Mouse (Mus musculus): ENCODE measurements around the gene Umad1.

Umad1 gene

DNA sequence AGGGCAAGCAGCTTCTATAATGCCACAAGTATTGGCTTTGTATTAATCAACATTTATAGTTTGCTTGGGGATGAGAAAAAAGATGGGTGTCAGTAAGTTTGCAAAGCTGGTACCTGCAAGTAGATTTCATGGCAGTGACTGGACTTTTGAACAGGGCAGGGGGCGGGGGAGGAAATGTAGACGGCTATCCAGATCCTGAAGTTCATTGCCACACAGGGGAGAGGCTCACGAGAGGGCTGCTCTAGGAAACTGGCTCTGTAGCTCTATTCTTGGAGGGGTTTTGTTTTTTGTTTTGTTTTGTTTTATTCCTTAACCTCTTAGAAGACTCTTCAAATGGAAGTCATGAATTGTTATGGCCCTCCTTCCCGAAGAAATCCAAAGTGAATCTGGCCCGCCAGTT is 162.3 kb downstream of the Umad1 start:
- DNase-seq = no peak

DNA sequence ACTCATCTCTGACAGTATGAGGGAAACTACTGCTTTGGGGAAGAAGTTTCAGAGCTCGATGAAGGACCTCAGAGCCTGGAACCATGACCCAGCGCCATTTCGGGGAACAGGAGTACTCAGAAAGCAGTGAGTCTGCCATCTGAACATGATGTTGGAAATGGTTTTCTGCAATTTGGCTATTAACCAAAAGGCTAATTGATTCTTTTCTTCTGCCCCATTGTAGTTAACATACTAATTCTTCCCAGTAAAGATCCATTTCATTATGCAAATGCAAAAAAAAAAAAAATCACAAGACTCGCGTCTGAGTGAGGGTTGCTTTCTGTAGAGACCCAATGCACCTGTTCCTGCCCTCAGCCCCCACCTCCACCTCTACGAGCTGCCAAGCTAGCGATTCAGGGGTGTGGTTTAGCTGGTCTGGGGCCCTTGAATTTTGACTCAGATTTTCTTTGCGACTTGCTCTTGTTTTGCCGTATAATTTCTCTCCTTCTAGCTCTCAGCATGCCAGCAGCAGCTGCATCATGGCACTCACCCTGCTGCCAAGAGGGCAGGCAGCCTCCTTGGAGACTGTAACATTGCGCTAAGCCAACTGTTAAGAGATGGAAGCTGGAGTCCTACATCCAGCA is 163.0 kb downstream of the Umad1 start:
- DNase-seq = no peak

GRCm38 (mm10) chr6:8423142-8423541 is 164.1 kb downstream of the Umad1 start:
- no peak for DNase-seq

DNA sequence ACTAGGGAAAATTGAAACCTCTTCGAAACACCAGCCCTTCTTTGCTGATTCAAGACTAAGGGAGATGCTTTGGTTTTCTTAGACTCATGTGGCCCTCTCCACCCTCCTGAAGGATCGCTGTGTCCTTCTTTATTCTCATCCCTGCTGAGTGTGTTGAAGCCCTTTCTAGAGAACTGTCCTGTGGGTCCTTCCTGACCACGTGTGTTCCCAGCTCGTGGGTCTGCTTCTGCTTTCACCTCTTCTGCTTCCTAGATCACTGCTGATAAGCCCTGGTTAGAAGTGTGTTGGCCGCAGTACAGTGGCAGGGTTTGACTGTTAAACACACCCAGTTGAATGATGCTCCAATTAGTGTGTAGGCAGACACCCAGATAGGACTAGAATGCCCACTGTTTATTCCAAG is 168.6 kb downstream of the Umad1 start:
- no peak for DNase-seq

- DNase-seq = no peak
These were observed 171.6 kb downstream of the Umad1 start for GRCm38 (mm10) chr6:8430610-8431234.

DNA sequence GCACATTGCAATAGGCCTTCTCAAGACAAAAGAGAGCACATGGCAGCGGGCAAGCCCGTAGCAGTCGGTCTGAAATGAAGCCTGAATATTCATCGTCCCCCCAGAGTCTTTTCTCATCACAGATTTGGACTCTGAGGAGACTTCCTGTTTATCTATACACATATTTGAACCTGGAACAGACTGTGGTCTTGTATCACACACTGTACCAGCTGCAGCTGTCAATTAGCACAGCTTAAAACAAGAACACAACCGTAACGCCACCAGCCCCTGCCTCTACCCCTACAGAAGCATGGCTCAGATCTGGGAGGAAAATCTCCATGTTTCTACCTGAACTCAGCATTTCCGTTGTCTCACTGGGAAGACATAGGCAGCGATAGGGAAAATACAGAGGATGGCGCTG is 174.1 kb downstream of the Umad1 start:
- DNase-seq = no peak

DNA sequence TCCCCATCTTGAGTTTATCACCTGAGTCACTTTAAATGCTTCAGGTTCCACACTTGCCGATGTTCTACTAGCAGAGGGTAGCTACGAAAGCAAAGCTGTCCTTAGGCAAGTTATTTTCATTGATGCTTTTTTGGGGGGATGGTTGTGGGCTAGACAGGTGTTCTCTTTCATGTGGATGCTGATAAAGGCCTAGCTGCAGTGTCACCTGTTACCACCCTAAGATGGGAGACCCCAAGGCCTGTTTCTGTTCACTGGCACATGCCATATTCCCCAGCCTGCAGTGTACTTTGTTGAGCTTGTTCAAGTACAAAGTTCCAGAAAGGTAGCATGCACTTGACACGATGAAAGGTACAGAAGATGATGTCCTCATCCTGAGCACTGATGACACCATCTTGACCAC is 178.8 kb downstream of the Umad1 start:
- DNase-seq = no peak

- no peak for DNase-seq
These were observed 182.7 kb downstream of the Umad1 start for GRCm38 (mm10) chr6:8441814-8442213.

GRCm38 (mm10) chr6:8446786-8447185 is 187.7 kb downstream of the Umad1 start:
- DNase-seq = no peak

GRCm38 (mm10) chr6:8455599-8455998 is 196.5 kb downstream of the Umad1 start:
- no peak for DNase-seq

DNA sequence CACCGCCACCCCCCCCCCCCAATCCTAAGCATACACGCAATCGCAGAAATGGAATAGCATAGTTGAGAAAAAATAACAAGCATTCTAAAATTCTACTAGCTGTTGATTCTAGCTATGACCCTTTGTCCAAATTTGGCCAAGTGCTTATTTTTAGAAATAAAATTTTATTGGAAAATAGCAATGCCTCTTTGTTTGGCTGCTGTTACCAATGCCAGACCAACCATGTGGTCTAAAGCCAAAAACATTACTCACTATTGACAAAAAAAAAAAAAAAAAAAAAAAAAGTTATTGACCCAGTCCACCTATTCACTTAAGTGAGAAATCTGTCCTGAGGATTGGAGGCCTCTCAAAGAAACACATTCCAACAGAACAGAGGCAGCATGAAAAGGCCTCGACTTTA is 199.5 kb downstream of the Umad1 start:
- DNase-seq = no peak

GRCm38 (mm10) chr6:8462447-8462846 is 203.4 kb downstream of the Umad1 start:
- no peak for DNase-seq

GRCm38 (mm10) chr6:8465388-8465787 is 206.3 kb downstream of the Umad1 start:
- DNase-seq = no peak

- no peak for DNase-seq
These were observed 206.9 kb downstream of the Umad1 start for GRCm38 (mm10) chr6:8465985-8466384.

DNA sequence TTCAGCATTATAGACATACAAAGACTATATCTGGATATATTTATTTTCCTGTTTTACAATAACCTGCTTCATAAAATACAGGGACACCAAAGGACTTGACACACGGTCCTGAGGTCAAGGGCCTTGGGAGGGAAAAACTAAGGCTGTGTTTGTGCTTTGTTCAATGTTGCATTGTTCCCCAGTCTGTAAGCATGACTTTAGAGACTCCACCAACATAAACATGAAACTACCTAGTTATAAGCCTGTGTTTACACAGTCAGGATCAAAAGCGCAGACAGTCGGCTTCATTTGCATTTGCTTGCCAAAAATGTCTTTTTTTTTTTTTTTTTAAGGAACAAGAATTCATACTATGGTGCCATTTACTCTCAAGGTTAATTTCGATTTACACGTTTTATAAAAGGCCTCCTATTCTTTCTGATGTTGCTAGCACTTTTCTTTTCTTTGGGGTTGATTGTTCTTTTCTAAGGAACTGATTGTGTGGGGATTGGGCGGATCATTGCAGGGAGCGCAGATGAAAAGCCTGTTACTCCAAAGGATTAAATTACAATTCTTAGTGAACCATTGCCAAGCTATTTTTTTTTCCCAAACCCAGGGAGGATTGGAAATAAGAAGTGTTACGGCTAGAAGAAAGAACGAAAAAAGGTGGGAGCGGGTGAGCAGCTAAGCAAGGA is 208.7 kb downstream of the Umad1 start:
- no peak for DNase-seq

DNA sequence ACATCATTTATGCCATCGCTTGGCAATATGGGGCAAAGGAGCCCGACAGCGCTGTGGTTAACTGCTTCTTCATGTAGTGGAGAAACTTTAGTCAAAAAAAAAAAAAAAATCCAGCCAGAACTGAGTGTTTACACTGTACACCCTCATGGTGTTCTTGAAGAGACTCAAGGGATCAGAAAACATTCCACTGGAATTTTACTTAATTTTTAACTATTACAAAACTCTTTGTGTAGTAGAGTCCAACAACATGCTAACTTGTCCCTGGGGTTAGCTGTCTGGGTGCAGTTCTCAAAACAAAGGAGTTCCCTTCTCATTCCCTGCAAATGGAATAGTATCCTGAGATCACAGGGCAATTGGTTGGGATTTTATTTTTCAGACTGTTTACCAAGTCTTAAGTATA is 210.8 kb downstream of the Umad1 start:
- DNase-seq = no peak

DNA sequence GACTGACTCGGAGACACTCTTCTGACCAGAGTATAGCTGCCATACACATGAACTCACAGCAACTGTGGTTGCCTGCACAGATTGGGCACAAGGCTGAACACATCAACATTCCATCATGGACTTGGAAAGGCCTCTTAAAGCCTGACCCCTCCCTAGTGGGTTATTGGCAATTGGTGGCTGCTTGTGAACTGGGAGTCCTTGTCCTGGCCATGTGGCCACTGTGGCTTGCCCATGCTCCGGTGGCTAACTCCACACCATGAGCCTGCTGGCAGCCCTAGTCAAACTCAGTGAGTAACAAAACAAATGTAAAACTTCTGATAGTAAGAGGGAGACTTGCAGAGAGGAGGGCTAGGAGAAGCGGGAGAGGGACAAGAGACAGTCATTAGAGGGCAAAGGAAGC is 213.0 kb downstream of the Umad1 start:
- DNase-seq = no peak

DNA sequence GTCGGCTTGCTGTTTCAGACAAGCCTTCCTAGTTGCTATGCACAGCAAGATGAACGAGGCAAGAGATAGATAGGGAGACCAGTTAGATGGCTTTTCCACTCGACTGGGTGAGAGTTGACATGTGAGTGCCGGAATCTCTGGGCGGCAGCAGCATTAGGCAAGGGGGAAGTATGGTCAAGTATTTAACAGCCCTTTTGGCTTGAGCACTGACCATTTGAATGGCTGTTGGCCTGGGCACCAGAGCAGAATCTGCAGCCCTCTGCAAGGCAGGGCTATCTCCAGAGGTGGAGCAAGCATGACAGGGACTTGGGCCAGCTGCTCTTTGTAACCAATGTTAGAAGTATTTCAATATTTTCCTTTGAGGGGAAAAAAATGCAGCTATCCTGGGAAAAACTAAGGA is 213.8 kb downstream of the Umad1 start:
- DNase-seq = no peak

GRCm38 (mm10) chr6:8473498-8473897 is 214.4 kb downstream of the Umad1 start:
- DNase-seq = no peak

GRCm38 (mm10) chr6:8474316-8474715 is 215.2 kb downstream of the Umad1 start:
- DNase-seq = no peak

- DNase-seq = no peak
These were observed 215.7 kb downstream of the Umad1 start for GRCm38 (mm10) chr6:8474820-8475219.

DNA sequence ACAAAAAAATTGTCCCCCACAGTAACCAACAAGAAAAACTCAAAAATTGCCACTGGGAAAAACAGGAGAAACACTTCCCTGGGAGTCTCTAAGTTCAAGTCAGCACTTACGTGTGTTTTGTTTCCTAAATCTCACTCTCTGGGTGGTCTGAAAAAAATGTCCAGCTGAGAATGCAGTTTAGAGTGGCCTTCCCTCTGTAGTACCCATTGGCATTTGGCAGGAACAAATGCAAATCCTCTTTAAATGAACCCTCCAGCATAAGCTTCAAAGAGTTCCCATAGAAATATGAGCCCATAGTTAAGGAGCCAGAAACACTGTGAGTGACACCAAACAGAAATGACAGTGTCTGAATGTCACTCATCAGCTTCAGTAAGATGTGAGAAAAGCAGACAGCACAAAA is 220.1 kb downstream of the Umad1 start:
- DNase-seq = no peak

DNA sequence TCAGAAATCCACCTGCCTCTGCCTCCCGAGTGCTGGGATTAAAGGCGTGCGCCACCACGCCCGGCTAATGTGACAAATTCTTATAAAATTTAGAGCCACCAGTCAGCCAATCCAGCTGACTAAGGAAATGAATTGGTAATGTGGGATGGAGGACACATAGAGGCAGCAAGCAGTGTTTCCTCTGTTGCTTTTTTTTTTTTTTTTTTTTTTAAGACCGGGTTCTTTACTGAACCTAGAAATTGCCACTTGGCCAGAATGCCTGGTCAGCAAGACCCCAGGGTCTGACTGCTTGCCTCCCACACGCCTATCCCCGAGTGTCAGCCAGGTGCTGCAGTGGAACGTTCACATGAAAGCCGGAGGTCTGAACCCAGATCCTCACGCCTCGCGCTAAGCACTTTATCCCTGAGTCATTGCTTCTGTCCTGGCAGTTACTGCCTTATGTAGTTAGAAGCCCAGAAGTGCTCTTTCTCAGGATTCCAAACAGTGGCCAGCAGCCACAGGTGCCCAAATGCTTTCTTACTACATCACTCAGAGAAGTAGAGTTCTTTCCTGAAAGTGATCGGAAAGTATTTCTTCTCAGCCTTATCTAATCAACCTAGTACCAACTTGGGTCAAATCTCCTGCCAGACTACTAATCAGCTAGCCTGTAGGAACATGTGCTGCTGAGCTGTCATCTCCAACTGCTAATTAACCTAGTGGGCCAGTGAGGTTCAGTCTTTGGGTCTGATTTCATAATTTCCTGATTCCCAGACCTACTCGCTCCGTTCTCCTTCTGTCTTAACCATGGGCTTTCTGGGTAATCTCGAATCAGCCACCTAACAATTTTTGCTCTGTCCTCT is 225.6 kb downstream of the Umad1 start:
- DNase-seq = no peak
